Mouse (Mus musculus) c-Kit-positive CD71-positive TER-119-positive erythroid progenitor cells, embryonic 14.5 days (primary cell): ENCODE results near the gene Nr1i3.

Source experiments
- DNase-seq: peaks from one replicate; pipeline ENCODE4 v3.0.0-alpha.2; 2013; ENCODE audit warnings: low spot score

The Nr1i3 gene

DNA sequence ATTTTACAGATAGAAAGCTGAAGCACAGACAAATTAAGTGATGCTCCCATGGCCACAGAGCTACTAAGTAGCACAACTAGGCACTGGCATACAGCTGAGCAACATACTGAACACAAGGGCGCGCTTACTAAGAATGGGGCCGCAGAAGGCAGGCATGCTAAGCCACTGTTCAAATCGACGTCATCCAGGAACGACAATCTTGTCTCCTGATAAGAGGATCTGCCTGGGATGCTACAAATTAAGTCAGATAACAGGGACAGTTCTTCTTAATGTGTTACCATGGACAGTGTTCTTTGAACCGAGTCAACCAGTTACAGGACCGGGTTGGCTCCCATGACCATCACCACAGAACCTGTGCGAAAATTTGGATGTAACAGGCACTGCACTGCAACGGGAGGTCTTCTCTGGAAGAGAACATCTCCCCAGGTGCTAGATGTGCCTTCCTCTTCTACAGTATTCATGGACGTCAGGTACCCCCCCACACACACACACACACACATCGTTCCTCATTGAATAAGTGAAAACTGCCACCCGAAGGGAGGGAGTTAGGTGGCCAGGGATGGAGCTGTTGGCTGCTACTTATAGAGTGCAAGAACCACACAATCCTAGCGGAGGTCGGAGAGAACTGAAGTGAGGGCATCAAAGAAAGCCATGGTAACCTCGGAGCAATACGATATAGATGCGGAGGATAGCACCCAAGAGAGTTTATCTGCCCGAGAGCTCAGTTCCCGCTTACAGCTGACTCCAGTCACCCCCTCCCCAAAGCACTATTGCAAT lies 18.5 kb upstream of the Nr1i3 start:
- DNase-seq: no peak

DNA sequence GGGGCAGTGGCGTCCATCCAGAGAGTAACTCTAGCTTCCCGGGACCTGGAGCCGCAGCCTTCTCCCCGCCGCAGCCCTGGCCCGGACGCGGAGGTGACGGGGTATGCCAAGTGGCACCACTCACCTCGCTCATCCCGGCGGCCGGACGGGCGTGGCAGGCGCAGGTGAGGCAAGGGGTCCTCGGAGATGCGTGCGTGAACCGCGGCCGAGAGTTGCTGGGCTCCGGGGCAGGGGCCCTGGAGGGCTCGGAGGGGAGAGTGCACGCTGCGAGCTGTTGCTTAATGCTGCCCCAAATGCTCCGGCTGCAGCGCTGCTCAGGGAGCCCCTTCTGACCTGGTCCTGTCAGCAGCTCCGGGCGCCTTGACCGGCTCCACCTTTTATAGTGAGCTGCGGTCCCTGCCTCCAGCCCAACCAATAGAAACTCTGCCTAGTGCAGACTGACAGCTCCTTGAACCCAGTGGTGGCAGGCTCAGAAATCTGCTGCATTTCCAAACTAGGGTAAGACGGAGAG lies 17.8 kb upstream of the Nr1i3 start, which contains the start of gene Pcp4l1:
Gene Pcp4l1, minus strand, starts transcription at position 382 of the 511 bp plus-strand sequence.
- no peak for DNase-seq

DNA sequence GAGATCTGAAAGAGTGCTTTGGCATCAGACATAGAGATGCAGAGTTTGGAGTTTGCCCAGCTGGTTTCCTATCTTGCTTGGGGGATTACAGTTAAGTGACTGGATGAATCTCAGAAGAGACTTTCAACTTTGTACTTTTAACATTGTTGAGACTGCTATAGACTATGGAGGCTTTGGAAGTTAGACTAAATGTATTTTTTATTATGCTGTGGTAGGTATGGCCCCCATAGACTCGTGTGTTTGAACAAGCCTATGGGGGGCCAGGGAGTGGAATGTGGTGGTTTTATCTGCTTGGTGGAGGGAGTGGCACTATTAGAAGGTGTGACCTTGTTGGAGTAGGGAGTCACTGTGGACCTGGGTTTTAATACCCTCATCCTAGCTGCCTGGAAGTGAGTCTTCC lies 14.2 kb upstream of the Nr1i3 start:
- no peak for DNase-seq

DNA sequence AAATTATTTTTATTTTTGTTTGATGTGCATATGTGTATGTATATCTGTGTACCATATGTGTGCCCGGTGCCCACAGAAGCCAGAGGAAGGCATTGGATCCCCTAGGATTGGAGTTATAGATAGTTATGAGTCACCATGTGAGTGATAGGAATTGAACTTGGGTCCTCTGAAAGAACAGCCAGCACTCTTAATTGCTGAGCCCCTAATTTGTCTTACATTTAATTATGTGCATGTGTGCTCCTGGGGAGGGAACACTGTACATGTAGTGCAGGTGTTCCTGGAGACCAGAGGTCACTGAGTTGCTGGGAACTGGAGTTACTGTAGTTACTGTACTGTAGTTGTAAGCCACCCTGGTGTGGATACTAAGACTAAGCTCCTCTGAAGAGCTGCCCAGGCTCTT lies 13.0 kb upstream of the Nr1i3 start:
- no peak for DNase-seq

DNA sequence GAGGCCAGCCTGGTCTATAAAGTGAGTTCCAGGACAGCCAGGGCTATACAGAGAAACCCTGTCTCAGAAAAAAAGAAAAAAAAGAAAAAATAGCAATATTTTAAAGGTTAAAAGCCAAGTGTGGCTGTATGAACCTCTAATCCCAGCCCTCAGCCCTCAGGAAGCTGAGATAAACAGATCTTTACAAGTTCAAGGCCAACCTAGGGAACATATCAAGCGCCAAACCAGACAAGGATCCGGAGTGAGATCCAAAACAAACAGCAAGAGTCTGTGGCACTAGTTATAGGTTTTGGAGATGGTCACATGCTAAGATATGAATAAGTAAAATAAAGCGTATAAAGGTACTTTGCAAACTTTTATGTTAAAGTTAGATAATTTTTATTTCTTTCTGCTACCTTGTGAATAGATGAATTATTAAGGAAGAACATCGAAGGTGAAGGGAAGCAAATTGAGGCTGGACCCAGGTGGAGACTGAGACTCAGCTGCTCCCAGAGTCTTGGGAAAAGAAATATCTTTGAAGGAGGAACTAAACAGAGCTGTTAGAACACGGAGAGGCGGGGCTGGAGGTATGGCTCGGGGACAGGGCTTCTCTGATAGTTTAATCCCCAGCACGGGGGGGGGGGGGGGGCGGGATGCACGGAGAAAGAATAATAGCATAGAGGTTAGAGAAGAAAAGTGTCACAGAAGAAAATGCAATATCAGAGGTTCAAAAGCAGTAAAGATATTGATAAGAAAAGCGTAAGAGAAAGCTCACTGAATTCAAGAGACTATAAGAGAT lies 10.1 kb upstream of the Nr1i3 start:
- no peak for DNase-seq

DNA sequence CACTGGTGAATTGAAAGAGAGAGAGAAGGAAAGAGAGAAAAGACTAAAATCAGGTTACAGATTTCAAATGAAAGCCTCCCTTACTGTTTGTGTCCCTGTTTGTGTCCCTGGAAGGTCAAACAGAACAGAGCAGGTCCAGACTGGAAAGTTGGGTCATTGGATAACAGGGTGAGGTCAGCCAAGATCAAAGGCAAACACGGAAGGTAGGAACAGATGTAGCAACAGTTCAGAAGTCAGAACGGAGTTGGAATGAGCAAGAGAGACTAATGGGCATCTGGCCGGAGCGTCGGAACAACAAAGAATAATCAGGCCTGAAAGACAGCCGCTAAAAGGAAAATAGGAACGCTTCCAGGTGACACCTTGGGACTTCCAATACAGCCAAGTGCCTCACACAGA lies 9.5 kb upstream of the Nr1i3 start:
- no peak for DNase-seq

DNA sequence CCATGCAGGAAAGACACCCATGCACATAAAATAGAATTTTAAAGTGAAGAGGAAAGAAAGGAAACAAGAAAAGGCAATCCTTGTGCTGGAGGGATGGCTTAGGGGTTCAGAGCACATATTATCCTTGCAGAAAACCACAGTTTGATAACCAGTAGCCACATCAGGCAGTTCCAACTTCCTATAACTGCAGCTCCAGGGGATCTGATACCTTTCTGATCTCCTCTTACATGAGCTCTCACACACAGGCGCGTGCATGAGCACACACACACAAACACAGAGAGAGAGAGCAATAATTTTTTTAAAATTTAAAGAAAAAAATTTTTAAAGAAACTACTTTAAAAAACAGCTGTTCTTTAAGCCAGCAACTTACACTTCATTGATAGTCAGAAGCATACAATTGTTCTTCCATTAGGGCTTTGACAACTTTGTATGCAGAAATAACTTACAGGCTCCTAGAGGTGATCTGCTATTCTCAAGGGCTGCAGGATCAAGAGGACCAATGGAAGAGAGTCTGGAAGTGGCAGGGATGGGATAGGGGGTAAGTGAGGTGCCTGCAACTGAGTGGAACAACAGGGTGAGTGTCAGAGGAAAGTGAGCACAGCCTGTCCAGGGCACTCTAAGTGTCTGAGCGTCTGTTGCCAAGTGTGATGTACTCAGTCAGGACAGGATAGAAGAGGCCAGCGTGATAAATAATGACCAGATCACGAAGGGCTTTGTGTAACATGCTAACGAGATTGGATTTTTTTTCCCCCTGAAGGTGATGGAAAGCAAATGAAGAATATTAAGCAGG lies 7.9 kb upstream of the Nr1i3 start:
- no peak for DNase-seq

DNA sequence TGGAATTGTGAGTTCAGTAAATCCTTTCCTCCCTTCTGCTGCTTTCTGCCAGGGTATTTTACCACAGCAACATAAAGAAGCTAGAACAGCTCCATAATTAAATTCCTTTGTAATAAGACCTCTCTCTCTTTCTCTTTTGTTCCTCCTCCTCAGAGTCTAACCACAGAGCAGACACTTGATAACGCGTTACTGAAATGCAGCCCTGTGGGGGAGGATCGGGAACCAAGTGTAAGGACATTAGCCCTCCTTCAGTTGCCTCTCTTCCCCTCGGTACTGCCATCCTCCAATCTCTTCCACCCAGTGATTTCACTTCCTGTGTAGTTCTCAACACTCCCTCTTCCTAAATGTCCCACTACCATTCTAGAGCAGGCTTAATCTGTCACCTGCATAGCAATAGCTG lies 4.4 kb upstream of the Nr1i3 start:
- DNase-seq: no peak

DNA sequence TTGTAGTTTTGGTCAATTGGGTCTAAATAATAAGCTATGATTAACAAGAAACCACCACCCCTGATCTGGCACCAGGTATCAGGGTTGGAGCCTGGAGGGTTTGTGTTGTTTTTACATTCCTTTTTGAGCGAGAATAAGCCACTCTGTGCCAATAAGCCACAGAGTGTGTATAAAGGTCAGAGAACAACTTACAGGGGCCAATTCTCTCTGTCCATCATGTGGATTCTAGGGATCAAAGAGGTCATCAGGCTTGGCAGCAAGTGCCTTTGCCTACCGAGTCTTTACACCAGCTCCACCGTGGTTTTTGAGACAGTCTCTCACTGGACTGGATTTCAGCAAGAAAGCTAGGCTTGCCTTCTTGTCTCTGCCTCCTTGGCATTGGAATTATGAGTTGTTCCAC lies 916 bp upstream of the Nr1i3 start:
- DNase-seq: no peak

DNA sequence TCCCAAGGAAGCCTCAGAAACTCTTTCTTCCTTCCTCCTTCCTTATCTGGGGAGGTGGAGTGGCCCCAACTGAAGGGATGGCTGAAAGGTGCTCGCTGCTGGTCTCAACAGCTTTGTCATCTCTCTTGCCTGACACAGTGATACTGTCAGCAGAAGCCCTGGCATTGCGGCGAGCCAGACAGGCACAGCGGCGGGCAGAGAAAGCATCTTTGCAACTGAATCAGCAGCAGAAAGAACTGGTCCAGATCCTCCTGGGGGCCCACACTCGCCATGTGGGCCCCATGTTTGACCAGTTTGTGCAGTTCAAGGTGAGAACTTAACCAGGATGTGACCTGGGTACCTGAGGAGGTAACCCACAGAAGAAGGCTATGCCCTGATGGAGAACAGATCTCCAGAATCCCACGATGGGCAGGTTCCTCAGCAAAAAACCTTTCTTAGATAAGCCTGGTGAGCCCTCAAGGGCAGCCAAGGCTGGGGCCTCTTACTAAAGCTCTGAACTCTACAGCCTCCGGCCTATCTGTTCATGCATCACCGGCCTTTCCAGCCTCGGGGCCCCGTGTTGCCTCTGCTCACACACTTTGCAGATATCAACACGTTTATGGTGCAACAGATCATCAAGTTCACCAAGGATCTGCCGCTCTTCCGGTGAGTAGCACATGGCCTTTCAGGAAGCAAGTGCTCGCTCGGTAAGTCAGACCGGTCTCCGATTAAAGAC lies 2.6 kb downstream of the Nr1i3 start:
- DNase-seq: no peak

DNA sequence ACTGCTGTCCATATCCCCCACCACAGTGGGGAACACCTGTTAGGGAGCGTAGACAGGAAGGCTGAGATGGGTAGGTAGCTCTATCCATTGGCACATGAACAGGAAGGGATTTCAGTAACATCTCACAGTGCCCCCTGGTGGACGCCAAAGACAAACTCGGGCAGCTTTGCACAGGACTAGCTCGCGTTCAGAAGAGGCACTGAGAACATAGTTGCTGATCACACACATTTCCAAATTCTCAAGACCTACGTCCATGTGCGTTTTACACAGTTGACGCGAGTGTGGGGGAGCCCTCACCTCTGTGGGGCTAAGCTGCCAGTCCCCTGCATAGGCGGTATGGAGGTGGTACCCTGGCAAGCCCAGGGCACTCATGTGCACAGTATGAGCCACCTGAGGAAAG lies 7.1 kb downstream of the Nr1i3 start:
- peak; percentile 88 for DNase-seq

DNA sequence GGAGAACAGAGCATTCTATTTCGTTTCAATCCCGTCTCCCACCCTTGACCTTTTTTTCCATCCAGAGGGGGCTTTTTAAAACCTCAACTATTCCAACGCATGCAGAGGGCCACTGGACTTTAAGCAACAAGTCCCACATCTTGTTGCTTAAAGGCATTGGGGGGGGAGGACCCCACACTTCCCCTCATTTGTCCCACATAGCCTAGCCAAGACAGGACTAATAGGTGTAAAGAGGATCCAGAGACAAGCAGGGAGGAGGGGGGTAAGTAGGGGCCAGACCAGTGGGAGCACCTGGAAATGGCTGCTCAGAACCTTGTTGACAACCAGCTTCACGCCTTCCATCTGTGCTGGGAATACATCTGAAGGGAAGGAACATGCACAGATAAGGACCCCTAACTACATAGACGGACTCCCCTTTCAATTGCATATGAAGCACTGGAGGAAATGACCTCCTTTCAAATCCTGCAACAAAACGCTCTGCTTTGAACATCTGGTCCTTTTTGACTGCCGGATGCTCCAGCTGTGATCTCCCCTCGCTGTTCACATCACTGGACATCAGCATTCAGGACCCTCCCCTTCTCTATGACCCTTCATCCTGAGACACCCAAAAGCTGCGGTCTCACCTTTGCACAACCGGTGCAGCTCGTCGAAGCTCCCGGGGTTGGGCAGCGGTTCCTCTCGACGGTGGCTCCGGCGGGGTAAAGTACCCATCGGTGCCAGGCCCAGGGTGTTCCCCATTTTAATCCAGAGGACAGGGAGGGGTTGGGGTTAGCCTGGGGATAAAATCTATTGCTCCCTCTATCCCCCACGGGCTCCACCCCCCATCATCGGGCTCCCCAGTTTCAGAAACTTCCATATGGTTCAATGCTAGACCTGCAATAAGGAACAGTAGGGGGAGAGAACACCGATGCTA lies 7.8 kb downstream of the Nr1i3 start:
- DNase-seq: peak; percentile 25

DNA sequence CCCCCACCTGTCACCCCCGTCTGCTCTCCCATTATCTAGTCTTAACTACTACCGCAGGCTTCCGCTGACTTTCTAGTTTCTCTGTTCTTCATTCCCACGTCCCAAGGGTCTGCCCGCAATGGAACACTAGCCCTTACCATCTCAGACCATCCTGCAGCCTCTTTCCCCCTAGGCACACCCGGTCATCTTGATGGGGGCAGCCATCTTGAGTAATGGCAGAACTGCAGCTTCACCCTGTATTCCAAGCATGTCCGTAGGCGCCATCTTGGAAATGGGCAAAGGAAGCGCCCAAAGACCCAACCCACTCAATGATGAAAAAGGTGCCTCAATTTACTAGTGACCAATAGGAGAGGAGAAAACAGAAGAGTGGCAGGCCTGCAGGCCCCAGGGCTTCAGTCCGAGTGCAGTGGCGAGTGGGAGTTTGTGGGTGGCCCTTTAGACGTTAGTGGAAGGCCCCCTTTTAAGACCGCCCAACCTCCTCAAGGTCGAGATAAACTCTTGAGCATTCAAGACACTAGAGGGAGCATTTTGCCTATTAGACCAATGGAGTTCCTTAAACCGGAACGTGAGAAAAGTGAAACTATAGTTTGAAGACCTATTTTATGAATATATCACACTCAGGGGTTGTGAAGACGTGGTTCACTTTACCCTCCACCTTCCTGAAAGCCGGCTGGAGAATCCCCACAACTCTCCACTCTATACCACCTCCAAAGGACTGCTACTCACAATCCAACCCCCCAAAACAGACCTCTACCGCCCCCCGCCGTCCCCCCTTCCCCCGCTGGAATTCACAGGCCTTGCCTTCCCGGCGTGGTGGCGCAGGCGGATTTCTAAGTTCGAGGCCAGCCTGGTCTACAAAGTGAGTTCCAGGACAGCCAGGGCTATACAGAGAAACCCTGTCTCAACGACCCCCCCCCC lies 8.7 kb downstream of the Nr1i3 start, which contains the start of gene Tomm40l:
Gene Tomm40l, minus strand, starts transcription at position 277 of the 918 bp plus-strand sequence.
- peak; percentile 96 for DNase-seq

DNA sequence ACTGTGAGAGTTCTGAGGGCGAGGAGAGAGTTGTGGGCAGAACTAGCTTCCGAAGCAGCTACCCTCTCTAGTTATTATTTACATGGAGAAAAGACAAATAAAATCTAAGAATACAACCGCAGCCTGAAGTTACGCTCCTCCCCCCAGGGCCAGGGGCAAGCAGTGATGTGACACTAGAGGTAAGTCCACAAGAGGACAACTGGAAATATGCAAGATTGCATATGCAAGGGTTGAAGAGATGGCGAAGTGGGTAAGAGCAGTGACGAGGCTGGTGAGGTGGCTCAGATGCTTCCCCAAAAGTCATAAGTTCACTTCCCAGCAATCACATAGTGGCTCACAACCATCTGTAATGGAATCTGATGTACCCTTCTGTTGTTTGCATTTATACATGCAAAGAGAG lies 9.4 kb downstream of the Nr1i3 start:
- no peak for DNase-seq

DNA sequence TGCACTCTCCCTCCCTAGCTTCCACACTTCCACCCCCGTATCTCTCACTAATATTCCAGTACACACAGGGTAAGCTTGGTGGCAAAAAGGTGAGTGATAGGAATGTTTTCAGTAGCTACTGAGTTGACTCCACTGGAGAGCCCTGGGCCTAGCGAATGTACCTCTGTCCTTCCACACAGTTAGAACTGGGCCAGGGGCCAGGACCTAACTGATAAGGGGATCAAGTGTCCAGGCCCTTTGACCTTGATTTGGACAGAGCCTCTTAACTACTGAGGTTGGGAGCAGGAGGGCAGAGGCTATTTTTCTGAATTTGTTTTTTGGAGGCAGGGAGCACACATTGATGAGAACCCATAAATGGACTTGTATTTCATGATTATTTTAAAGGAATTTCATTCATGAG lies 10.0 kb downstream of the Nr1i3 start:
- DNase-seq: no peak

DNA sequence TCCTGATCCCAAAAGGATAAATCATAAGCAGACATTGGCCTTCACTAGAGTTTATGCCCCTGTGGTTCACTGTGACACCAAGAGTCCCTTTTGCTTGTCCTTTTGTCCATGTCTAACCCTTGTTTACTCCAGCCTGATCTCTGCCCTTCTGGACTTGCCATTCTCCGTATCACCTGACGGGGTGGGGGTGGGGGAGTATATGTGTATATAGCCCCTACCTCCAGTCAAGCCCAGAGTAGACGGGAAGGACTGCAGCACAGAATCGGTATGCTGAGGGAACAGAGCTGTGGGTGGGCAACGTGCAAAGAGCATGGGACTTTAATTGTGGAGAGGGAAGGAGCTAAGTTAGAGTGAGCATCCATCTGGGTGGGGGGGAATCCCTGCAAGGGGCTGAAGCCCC lies 11.1 kb downstream of the Nr1i3 start, which contains the start of gene Apoa2:
Gene Apoa2, plus strand, starts transcription at position 198 of the 400 bp plus-strand sequence.
- DNase-seq: no peak

DNA sequence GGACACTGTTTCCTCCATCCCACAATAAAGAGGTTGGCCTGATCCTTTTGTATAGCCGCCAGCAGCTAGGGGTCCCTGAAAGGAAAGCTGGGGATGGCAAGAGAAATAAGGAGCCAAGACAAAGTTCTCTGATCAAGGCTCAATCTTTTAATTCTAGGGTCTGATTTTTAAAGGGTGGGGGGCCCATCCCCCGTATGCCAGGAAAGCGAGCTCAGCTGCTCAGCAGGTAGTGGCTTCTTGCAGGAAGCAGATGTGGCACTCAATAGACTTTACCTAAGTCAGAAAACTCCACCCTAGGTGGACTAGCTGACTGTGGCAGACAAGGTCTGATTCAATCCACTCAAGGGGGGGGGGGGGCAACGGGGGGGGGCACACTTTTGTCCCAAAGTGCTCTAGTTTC lies 13.0 kb downstream of the Nr1i3 start:
- DNase-seq: no peak

DNA sequence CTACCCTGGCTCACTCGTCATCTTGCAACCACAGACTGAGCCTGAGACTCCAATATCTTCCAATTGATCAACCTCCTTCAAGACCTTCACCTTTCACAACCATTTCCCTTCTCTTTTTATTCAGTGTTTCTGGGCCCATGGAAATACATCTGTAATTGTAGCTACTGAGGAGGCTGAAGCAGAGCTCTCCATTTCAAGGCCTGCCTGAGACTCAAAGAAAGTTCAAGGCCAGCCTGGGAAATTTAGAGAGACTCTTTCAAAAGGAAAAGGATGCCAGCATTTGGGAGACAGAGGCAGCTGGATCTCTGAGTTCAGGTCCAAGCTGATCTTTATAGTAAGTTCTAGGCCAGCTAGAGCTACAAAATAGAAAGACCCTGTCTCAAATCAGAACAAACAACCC lies 14.1 kb downstream of the Nr1i3 start:
- DNase-seq: no peak

DNA sequence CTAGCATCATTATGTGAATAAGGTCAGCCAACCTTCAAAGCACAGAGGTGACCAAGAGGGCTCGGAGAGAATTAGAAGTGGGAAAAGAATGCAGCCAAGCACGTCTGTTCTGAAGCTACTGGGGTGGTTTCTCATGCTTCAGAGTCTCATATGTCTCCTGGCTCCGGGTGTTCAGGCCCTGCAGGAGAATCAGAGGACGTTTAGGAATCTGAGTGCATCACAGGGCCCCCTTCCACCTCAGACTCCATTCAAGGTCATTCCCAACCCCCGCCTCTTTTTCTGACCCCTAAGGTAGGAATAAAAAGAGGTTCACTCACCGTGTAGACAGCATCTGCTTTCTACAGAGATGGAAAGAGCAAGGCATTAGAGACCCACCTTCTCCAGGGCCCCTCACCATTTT lies 16.0 kb downstream of the Nr1i3 start:
- DNase-seq: no peak
